Mouse (Mus musculus): ENCODE measurements around the gene Trim52. TPM values are rescaled to one million over a fixed set of nuclear protein-coding genes. Genes with fewer than 3 reads are reported as not detected.
A peak's percentile ranks its signal among the peaks of the same experiment; 100 is the strongest.

The Trim52 gene
- not detected for total RNA-seq (2021)
- long read RNA-seq, experiment 1, result 0 reads
- long read RNA-seq, experiment 2, result 0 reads

- TF ChIP-seq CTCF (IDR thresholded peaks at IDR 0.05), result no peak
- DNase-seq, result no peak
- peak within 1 kb of the TSS; percentile 46; the same call in 1 of the 2 replicates for H3K27ac ChIP-seq
- intact Hi-C loops (cut with DNase I), result no loop called here
- H3K4me3 ChIP-seq, result no peak within 1 kb of the TSS
These were observed at the start of gene Trim52 for GRCm38 (mm10) chr14:106105980-106106379. Gene Trim52, plus strand, starts transcription at chr14:106106198.

DNA sequence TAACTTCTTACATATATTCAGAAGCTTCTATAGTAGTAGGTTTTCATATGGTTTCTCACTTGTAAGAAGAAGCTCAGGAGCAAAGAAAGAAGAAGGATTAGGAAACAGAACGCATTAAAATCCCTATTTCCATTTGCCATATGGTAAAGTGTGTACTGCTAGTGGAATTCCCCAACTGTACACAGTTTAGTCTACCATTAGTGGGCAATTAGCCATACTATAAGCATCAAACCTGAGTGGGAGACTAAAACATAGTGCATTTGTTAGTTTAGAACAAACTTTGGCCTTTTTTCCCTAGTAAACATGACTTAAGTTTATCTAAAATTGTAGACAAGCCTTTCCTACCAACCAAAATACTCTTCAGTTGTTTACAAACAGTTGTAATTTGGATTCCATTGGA lies 33.4 kb upstream of the Trim52 start:
- Histone ChIP-seq H3K4me3 (no peak overlapping the region), H3K27ac (no peak overlapping the region)
- no peak for TF ChIP-seq CTCF (IDR thresholded peaks at IDR 0.05)
- no peak for DNase-seq
- intact Hi-C loops (cut with DNase I), result no loop called here

GRCm38 (mm10) chr14:106075181-106076064 lies 30.6 kb upstream of the Trim52 start:
- H3K4me3 ChIP-seq, result no peak overlapping the region
- H3K27ac ChIP-seq, result peak overlapping the region; percentile 32; the same call in 1 of the 2 replicates
- no peak for TF ChIP-seq CTCF (IDR thresholded peaks at IDR 0.05)
- DNase-seq, result peak; percentile 65
- intact Hi-C loops (cut with DNase I), result no loop called here

- no peak for TF ChIP-seq CTCF (IDR thresholded peaks at IDR 0.05)
- no peak overlapping the region for H3K27ac ChIP-seq
- intact Hi-C loops (cut with DNase I), result no loop called here
- no peak for DNase-seq
- H3K4me3 ChIP-seq, result no peak overlapping the region
These were observed 17.4 kb upstream of the Trim52 start for GRCm38 (mm10) chr14:106088480-106089037.

DNA sequence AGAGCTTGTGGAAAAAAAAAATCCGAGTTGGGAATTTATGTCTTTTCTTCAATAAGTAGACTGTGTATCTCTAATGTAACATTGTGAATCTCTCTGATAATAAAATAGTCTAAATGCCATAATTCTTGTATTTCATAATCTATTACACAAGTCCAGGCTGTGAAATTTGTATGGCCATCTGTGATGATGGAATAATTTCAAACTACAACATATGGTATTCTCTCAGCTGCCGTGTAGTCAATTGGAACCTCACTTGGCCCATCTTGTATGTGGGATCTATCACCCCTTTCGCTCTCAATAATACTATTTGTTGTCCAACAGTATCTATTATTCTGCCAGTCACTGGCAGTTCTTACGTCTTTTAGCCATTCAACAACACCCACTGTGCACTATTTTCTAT lies 9.2 kb upstream of the Trim52 start:
- H3K27ac ChIP-seq, result no peak overlapping the region
- no peak for TF ChIP-seq CTCF (IDR thresholded peaks at IDR 0.05)
- intact Hi-C loops (cut with DNase I), result no loop called here
- H3K4me3 ChIP-seq, result no peak overlapping the region
- DNase-seq, result no peak

GRCm38 (mm10) chr14:106100858-106101257 lies 5.1 kb upstream of the Trim52 start:
- Histone ChIP-seq H3K27ac (no peak overlapping the region), H3K4me3 (no peak overlapping the region)
- DNase-seq, result no peak
- TF ChIP-seq CTCF (IDR thresholded peaks at IDR 0.05), result no peak
- intact Hi-C loops (cut with DNase I), result no loop called here

DNA sequence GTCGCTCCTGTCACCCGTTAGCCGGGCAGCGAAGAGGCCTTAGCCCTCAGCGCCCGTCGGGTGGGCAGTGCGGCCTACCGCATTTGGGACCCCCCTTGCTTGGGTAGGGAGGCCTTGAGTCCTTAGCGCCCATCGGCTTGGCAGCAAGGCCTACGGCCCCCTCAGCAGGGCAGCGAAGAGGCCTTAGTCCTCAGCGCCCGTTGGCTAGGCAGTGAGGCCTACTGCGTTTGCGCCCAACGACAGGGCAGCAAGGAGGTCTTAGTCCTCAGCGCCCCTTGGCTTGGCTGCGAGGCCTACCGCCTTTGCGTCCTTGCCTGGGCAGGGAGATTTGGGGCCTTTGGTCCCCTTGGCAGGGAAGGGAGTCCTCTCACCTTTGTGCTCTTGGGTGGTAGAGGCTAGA lies 427 bp downstream of the Trim52 start:
- DNase-seq, result no peak
- Histone ChIP-seq H3K27ac (no peak overlapping the region), H3K4me3 (no peak overlapping the region)
- intact Hi-C loops (cut with DNase I), result no loop called here
- TF ChIP-seq CTCF (IDR thresholded peaks at IDR 0.05), result no peak

DNA sequence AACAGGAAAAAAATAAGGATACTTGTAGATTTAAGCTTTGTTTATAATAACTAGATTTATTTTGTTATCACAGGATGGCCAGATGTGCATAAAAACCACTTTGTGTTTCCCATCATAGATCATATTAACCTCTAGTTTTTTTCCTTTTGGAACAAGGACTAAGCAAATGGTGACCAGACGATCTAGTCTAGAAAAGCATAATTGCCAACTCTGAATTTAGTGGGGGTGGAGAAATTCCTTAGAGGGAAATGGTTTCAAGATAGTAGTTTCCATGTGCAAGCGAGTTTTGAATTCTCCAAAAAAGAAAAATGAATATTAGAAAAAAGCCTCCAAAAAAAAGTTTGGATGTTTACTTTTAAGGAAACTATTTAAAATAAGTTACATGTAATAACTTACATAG lies 13.4 kb downstream of the Trim52 start:
- H3K4me3 ChIP-seq, result no peak overlapping the region
- no peak for TF ChIP-seq CTCF (IDR thresholded peaks at IDR 0.05)
- intact Hi-C loops (cut with DNase I), result no loop called here
- 0 out of 2 replicates have a peak overlapping the region, but pooled peaks have one; percentile 16 for H3K27ac ChIP-seq
- no peak for DNase-seq

- no peak overlapping the region for H3K4me3 ChIP-seq
- DNase-seq, result no peak
- no peak for TF ChIP-seq CTCF (IDR thresholded peaks at IDR 0.05)
- H3K27ac ChIP-seq, result no peak overlapping the region
- intact Hi-C loops (cut with DNase I), result no loop called here
These were observed 30.3 kb downstream of the Trim52 start for GRCm38 (mm10) chr14:106136272-106136671.

- intact Hi-C loops (cut with DNase I), result no loop called here
- TF ChIP-seq CTCF (IDR thresholded peaks at IDR 0.05), result no peak
- no peak for DNase-seq
- H3K4me3 ChIP-seq, result no peak overlapping the region
- H3K27ac ChIP-seq, result no peak overlapping the region
These were observed 45.2 kb downstream of the Trim52 start for GRCm38 (mm10) chr14:106151188-106151587.

DNA sequence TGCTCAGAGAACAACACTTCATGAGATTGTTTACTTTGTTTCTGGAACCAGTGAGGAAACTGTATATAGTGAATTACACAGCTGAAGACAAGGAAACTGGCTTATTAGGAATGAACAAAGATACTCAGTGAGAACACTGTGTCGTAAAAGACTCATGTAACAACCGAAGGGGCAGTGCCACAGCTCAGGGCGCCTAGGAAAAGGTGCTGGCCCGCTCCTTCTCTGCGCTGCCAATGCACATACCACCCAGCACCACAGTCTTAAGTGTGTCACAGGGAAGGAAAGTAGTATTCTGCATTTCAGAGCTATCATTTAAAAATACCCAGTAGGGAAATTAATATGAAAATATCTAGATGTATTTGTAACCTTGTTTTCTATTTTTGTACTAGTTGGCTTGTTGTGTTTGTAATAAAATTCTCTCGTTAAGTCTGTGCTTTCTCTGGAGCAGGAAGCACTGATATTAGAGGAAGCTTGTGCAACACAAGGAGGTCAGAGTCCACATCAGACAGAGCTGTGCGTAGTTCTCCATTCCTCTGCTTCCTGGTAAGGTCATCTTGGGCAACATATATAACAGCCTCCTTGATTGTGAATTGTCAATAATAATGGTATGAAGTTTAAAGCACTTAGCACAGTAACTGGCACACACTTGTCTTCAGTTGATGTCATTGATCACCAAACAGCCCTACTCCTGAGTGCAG lies 49.0 kb downstream of the Trim52 start:
- TF ChIP-seq CTCF (IDR thresholded peaks at IDR 0.05), result no peak
- Histone ChIP-seq H3K4me3 (no peak overlapping the region), H3K27ac (peak overlapping the region; percentile 72)
- intact Hi-C loops (cut with DNase I), result loop anchor here (5.0 kb wide), 1 partner anchor 258 kb away; the partner anchor contains the start of gene Spry2
- DNase-seq, result peak; percentile 24

GRCm38 (mm10) chr14:106156533-106156932 lies 50.5 kb downstream of the Trim52 start:
- DNase-seq, result no peak
- no peak overlapping the region for H3K27ac ChIP-seq
- TF ChIP-seq CTCF (IDR thresholded peaks at IDR 0.05), result no peak
- H3K4me3 ChIP-seq, result no peak overlapping the region
- intact Hi-C loops (cut with DNase I), result loop anchor here (5.0 kb wide), 1 partner anchor 259 kb away; the partner anchor contains the start of gene Spry2

GRCm38 (mm10) chr14:106162331-106162730 lies 56.3 kb downstream of the Trim52 start:
- Histone ChIP-seq H3K4me3 (no peak overlapping the region; the same call in 1 of the 2 replicates), H3K27ac (peak overlapping the region; percentile 16)
- intact Hi-C loops (cut with DNase I), result loop anchor here (10.0 kb wide), 1 partner anchor 428 kb away; no protein-coding TSS in a partner anchor
- peak; percentile 27 for DNase-seq
- no peak for TF ChIP-seq CTCF (IDR thresholded peaks at IDR 0.05)

Data from gastrocnemius, adult 2 months (tissue).